ENCODE assay signal across 22 mouse cellular contexts in genomic region chr3:123139619-123140018, GRCm38 (mm10).
DNase-seq lines count a peak whose midpoint lies in the region; ATAC-seq and TF ChIP-seq lines count a peak whose summit lies in the region.
"Had no signal": no experiment of that assay in that cellular context is flagged by ENCODE, and none has a peak within 500 bp of the region (broad histone marks: within the 10 kb centered on the region; RNA-seq: fewer than 3 reads in every experiment).

No protein-coding gene starts in this region.

- TF ChIP-seq EP300 in heart, postnatal 0 days (IDR thresholded peaks at IDR 0.05; ENCODE audit: low read depth): no peak
- TF ChIP-seq EP300 in stomach, postnatal 0 days (optimal IDR thresholded peaks at IDR 0.05): no peak

- 57% methylated on average over 5 of the region's 5 CpGs for WGBS in heart, postnatal 0 days
- 51% methylated on average over 5 of the region's 5 CpGs for WGBS in heart, embryonic 12.5 days
- 57% methylated on average over 5 of the region's 5 CpGs for WGBS in lung, embryonic 16.5 days
- WGBS in stomach, postnatal 0 days: 68% methylated on average over 5 of the region's 5 CpGs

- no peak for TF ChIP-seq CTCF in heart, postnatal 0 days (IDR thresholded peaks at IDR 0.05; ENCODE audit: low read depth)
- TF ChIP-seq CTCF in stomach, postnatal 0 days (IDR thresholded peaks at IDR 0.05; ENCODE audit: low read depth): no peak

- no peak for TF ChIP-seq POLR2A in myocyte (IDR thresholded peaks at IDR 0.05; ENCODE audit: insufficient read length, low read depth)

- no peak overlapping the region for H3K9ac ChIP-seq in heart, postnatal 0 days (replicated peaks; ENCODE audit: low read depth, low read length)
- H3K9ac ChIP-seq in heart, embryonic 12.5 days: no peak overlapping the region
- no peak overlapping the region for H3K9ac ChIP-seq in lung, embryonic 16.5 days (ENCODE audit: low read length)
- no peak overlapping the region for H3K9ac ChIP-seq in stomach, postnatal 0 days (ENCODE audit: low read length)
- H3K9ac ChIP-seq: embryonic facial prominence, embryonic 13.5 days; hindbrain, embryonic 13.5 days; liver, postnatal 0 days; midbrain, embryonic 15.5 days had no signal

- H3K4me3 ChIP-seq in heart, postnatal 0 days (ENCODE audit: low read depth, low read length): no peak overlapping the region
- no peak overlapping the region for H3K4me3 ChIP-seq in heart, embryonic 12.5 days
- no peak overlapping the region for H3K4me3 ChIP-seq in lung, embryonic 16.5 days (ENCODE audit: low read length)
- H3K4me3 ChIP-seq in myocyte: no peak overlapping the region
- H3K4me3 ChIP-seq in stomach, postnatal 0 days (ENCODE audit: low read depth, low read length): no peak overlapping the region
- H3K4me3 ChIP-seq: embryonic facial prominence, embryonic 13.5 days; hindbrain, embryonic 13.5 days; limb, embryonic 10.5 days; megakaryocyte, embryonic 14.5 days; midbrain, embryonic 15.5 days had no signal

- ATAC-seq in heart, postnatal 0 days (ENCODE audit: insufficient read depth, low read depth): no peak
- no peak for ATAC-seq in heart, embryonic 12.5 days (ENCODE audit: insufficient number of reproducible peaks, low FRiP score)
- no peak for ATAC-seq in lung, embryonic 16.5 days (ENCODE audit: low read depth)
- ATAC-seq in stomach, postnatal 0 days (ENCODE audit: low FRiP score, low TSS enrichment): no peak
- ATAC-seq in megakaryocyte progenitor cell, adult 5-6 weeks (replicated peaks; ENCODE audit: poor library complexity): no peak
- ATAC-seq: forebrain, embryonic 14.5 days; inflammation-experienced regulatory T-cells, adult 6 months; liver, postnatal 0 days; midbrain, embryonic 15.5 days had no signal

- DNase-seq in heart, postnatal 0 days (ENCODE audit: low spot score): no peak
- no peak for DNase-seq in lung, postnatal 25 days (ENCODE audit: low spot score)
- no peak for DNase-seq in stomach, postnatal 0 days (ENCODE audit: low spot score)
- DNase-seq: adrenal gland, postnatal 10 days; cerebellum, postnatal 10 days; gastrocnemius, postnatal 25 days; heart, postnatal 10 days; kidney, postnatal 10 days; liver, postnatal 0 days; right cerebral cortex, postnatal 14 days; thymus, postnatal 14 days had no signal

- no peaks in the 10 kb centered on the region for H3K9me3 ChIP-seq in heart, postnatal 0 days (replicated peaks; ENCODE audit: control insufficient read depth, low read length)
- no peaks in the 10 kb centered on the region for H3K9me3 ChIP-seq in heart, embryonic 12.5 days (replicated peaks)
- H3K9me3 ChIP-seq in lung, embryonic 16.5 days (ENCODE audit: control insufficient read depth, low read length): no peaks in the 10 kb centered on the region
- no peaks in the 10 kb centered on the region for H3K9me3 ChIP-seq in stomach, postnatal 0 days (ENCODE audit: control insufficient read depth, low read length)
- H3K9me3 ChIP-seq: embryonic facial prominence, embryonic 13.5 days; hindbrain, embryonic 13.5 days; limb, embryonic 10.5 days; megakaryocyte, embryonic 14.5 days; midbrain, embryonic 15.5 days had no signal

- no peak overlapping the region for H3K4me2 ChIP-seq in heart, postnatal 0 days (ENCODE audit: low read depth, low read length)
- no peak overlapping the region for H3K4me2 ChIP-seq in heart, embryonic 12.5 days
- no peak overlapping the region for H3K4me2 ChIP-seq in lung, embryonic 16.5 days (ENCODE audit: low read depth, low read length)
- no peak overlapping the region for H3K4me2 ChIP-seq in myocyte (ENCODE audit: low read depth)
- H3K4me2 ChIP-seq in stomach, postnatal 0 days (replicated peaks; ENCODE audit: low read depth): no peak overlapping the region
- H3K4me2 ChIP-seq: embryonic facial prominence, embryonic 13.5 days; hindbrain, embryonic 13.5 days; midbrain, embryonic 15.5 days had no signal

- H3K4me1 ChIP-seq in heart, postnatal 0 days (ENCODE audit: control insufficient read depth, insufficient read depth): peaks cover 38% of the 10 kb centered on the region
- H3K4me1 ChIP-seq in heart, embryonic 12.5 days (replicated peaks): peaks cover 27% of the 10 kb centered on the region
- H3K4me1 ChIP-seq in lung, embryonic 16.5 days (replicated peaks; ENCODE audit: control insufficient read depth, insufficient read depth, low read length): peaks cover 16% of the 10 kb centered on the region
- no peaks in the 10 kb centered on the region for H3K4me1 ChIP-seq in stomach, postnatal 0 days (replicated peaks; ENCODE audit: control insufficient read depth, insufficient read depth)
- H3K4me1 ChIP-seq: hindbrain, embryonic 13.5 days; limb, embryonic 10.5 days; megakaryocyte, embryonic 14.5 days; midbrain, embryonic 15.5 days had no signal

- H3K36me3 ChIP-seq in heart, postnatal 0 days (replicated peaks; ENCODE audit: control insufficient read depth, insufficient read depth, low read length): no peaks in the 10 kb centered on the region
- no peaks in the 10 kb centered on the region for H3K36me3 ChIP-seq in heart, embryonic 12.5 days
- no peaks in the 10 kb centered on the region for H3K36me3 ChIP-seq in lung, embryonic 16.5 days (ENCODE audit: control insufficient read depth, insufficient read depth, low read length)
- H3K36me3 ChIP-seq in myocyte (ENCODE audit: control insufficient read depth, insufficient read depth): no peaks in the 10 kb centered on the region
- H3K36me3 ChIP-seq in stomach, postnatal 0 days (ENCODE audit: control insufficient read depth, insufficient read depth, low read length): no peaks in the 10 kb centered on the region; the same call in 1 of the 2 replicates
- H3K36me3 ChIP-seq: embryonic facial prominence, embryonic 13.5 days; hindbrain, embryonic 13.5 days; limb, embryonic 10.5 days; midbrain, embryonic 15.5 days had no signal

- no peak overlapping the region for H3ac ChIP-seq in myocyte (ENCODE audit: control insufficient read depth, insufficient read length)

- peak overlapping the region; percentile 52 for H3K27ac ChIP-seq in heart, postnatal 0 days (ENCODE audit: low read depth)
- no peak overlapping the region for H3K27ac ChIP-seq in heart, embryonic 12.5 days (ENCODE audit: poor library complexity, severe bottlenecking)
- peak overlapping the region; percentile 69; the same call in 1 of the 2 replicates for H3K27ac ChIP-seq in lung, embryonic 16.5 days (ENCODE audit: low read length)
- peak overlapping the region; percentile 58; the same call in 1 of the 2 replicates for H3K27ac ChIP-seq in stomach, postnatal 0 days (replicated peaks)
- H3K27ac ChIP-seq: embryonic facial prominence, embryonic 13.5 days; hindbrain, embryonic 13.5 days; limb, embryonic 10.5 days; midbrain, embryonic 15.5 days had no signal

- H3K79me2 ChIP-seq in myocyte (ENCODE audit: control insufficient read depth, insufficient read depth): no peaks in the 10 kb centered on the region

- no peaks in the 10 kb centered on the region for H3K27me3 ChIP-seq in heart, postnatal 0 days (ENCODE audit: control insufficient read depth, insufficient read depth, low read length)
- no peaks in the 10 kb centered on the region for H3K27me3 ChIP-seq in heart, embryonic 12.5 days (replicated peaks)
- H3K27me3 ChIP-seq in lung, embryonic 16.5 days (ENCODE audit: control insufficient read depth, insufficient read depth, low read depth, low read length): no peaks in the 10 kb centered on the region
- H3K27me3 ChIP-seq in myocyte (ENCODE audit: control insufficient read depth, insufficient read depth, insufficient read length): no peaks in the 10 kb centered on the region
- H3K27me3 ChIP-seq in stomach, postnatal 0 days (ENCODE audit: control insufficient read depth, insufficient read depth, low read length): no peaks in the 10 kb centered on the region
- H3K27me3 ChIP-seq: embryonic facial prominence, embryonic 13.5 days; hindbrain, embryonic 13.5 days; midbrain, embryonic 15.5 days had no signal

TF ChIP-seq in myocyte, 11 proteins besides CTCF, POLR2A, EP300 and RAD21:
- 0 out of 2 replicates have a peak, but pooled peaks have one; percentile 6 for TF ChIP-seq CEBPB (IDR thresholded peaks at IDR 0.05; ENCODE audit: insufficient read depth, poor library complexity, severe bottlenecking)
- TF ChIP-seq REST (IDR thresholded peaks at IDR 0.05; ENCODE audit: insufficient read depth, insufficient read length): no peak
- peak in 2 of 3 experiments; percentile 16 to 75 for TF ChIP-seq MYOD1 (IDR thresholded peaks at IDR 0.05; ENCODE audit: control insufficient read depth in 1 of 3, insufficient read length in 2 of 3, low read depth in 2 of 3)
- no peak for TF ChIP-seq MAX (IDR thresholded peaks at IDR 0.05; ENCODE audit: low read depth)
- peak in 1 of 3 experiments; percentile 68 for TF ChIP-seq MYOG (IDR thresholded peaks at IDR 0.05; ENCODE audit: control insufficient read depth in 1 of 3, insufficient read depth in 1 of 3, insufficient read length in 2 of 3, low read depth in 2 of 3)
